Mouse (Mus musculus): Measurements from ENCODE around the gene Mapk1ip1l.

GRCm38 (mm10) chr14:47341811-47342291, 43.8 kb downstream of the Mapk1ip1l start:
- TF ChIP-seq POLR2A (IDR thresholded peaks at IDR 0.05; ENCODE audit: low read depth, low read length) (no peak), CTCF (IDR thresholded peaks at IDR 0.05; ENCODE audit: borderline replicate concordance, insufficient read depth, low read length) (no peak)
